Mouse (Mus musculus): ENCODE measurements around the gene Nfatc3.

Gene Nfatc3

GRCm38 (mm10) chr8:106056455-106056982 is 2.1 kb upstream of the Nfatc3 start:
- no peak for DNase-seq (ENCODE audit: low read depth, low spot score)

DNA sequence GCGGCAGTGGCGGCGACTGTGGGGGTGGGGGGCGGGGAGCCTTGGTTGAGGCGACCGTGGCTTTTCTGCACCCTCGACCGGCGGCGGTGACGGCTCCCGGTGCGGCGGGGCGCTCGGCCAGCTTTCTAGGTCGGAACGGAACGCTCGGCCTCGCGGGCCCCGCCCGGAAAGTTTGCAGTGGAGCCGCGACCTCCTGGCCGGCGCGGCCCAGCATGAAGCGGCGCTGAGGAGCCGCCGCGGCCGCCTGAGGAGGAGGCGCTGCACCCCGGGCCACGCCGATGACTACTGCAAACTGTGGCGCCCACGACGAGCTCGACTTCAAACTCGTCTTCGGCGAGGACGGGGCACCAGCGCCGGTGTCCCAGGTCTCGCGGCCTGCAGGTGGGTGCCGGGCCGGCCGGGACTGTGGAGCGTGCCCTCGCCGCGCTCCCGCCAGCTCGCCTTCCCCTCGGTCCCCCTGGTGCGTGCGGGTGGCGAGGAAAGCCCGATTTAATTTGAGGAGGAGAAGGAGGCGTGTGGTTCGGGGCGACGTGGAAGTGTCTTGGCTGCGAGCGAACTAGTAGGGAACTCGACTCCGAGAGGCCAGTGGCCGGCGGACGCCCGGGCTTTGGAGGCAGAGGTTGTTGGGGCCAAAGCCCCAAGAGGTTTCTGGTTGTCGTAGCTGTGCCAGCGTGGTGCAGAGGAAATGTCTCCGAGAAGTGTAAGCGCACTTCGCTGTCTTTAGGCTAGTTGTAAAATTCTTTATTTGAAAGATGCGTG is 1.2 kb downstream of the Nfatc3 start:
- peak; percentile 32 for DNase-seq (ENCODE audit: low read depth, low spot score)

- no peak for DNase-seq (ENCODE audit: low read depth, low spot score)
Observed at GRCm38 (mm10) chr8:106060521-106060920, 1.9 kb downstream of the Nfatc3 start.

GRCm38 (mm10) chr8:106061686-106062085 is 3.0 kb downstream of the Nfatc3 start:
- no peak for DNase-seq (ENCODE audit: low read depth, low spot score)

DNA sequence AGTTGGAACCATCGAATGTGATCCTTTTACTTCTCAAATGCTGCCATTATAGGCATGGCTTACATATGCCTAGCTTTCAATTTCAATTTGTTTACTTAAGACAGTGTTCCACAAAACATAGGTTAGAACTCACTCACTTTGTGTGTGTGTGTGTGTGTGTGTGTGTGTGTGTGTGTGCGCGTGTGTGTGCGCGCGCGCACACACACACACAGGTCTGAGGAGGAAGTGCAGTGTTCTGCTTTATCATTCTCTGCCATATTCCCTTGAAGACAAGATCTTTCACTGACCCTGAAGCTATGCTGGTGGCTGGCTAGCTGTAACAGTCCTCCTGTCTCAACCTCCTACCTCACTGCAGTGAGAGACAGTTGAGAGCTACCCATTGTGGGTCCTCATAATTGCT is 4.4 kb downstream of the Nfatc3 start:
- no peak for DNase-seq (ENCODE audit: low read depth, low spot score)

DNA sequence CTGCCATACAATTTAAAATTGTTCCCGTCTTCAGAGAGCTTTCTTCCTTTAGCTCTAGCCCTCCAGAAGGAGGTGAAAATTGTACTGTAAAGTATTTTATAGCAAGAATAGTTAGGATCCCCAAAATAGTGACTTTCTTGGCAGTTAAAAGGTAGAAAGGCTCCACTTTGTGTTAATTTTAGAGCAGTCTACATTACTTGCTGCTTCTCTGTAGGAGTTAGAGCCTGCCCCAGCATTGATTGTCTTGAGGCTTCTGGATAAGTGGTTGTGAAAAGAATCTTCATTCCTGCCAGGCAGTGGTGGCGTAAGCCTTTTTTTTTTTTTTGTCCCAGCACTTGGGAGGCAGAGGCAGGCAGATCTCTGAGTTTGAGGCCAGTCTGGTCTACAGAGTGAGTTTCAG is 8.1 kb downstream of the Nfatc3 start:
- DNase-seq (ENCODE audit: low read depth, low spot score) = no peak

- DNase-seq (ENCODE audit: low read depth, low spot score) = no peak
Observed at GRCm38 (mm10) chr8:106069565-106069964, 10.9 kb downstream of the Nfatc3 start.

GRCm38 (mm10) chr8:106072113-106072512 is 13.5 kb downstream of the Nfatc3 start:
- no peak for DNase-seq (ENCODE audit: low read depth, low spot score)

- no peak for DNase-seq (ENCODE audit: low read depth, low spot score)
Observed at GRCm38 (mm10) chr8:106074236-106074635, 15.6 kb downstream of the Nfatc3 start.

- DNase-seq (ENCODE audit: low read depth, low spot score) = no peak
Observed at GRCm38 (mm10) chr8:106074659-106075058, 16.0 kb downstream of the Nfatc3 start.

GRCm38 (mm10) chr8:106075161-106075862 is 16.7 kb downstream of the Nfatc3 start:
- no peak for DNase-seq (ENCODE audit: low read depth, low spot score)

- no peak for DNase-seq (ENCODE audit: low read depth, low spot score)
Observed at GRCm38 (mm10) chr8:106075863-106076174, 17.2 kb downstream of the Nfatc3 start.

DNA sequence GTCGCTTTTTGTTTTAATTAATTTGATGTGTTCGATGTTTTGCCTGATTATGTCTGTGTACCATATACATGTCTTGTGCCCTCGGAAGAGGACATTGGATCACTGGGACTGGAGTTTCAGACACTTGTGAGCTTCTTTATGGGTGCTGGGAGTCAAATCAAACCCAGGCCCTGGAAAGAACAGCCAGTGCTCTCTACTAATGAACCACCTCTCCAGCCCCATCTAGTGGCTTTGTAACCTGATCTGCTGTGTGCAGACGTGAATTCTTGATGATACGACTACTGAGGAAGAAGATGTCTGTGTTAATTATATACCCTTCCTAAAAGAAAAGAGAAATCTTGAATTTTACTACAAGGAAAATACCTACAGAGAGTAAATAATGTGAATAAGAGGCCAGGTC is 18.0 kb downstream of the Nfatc3 start:
- DNase-seq (ENCODE audit: low read depth, low spot score) = no peak

DNA sequence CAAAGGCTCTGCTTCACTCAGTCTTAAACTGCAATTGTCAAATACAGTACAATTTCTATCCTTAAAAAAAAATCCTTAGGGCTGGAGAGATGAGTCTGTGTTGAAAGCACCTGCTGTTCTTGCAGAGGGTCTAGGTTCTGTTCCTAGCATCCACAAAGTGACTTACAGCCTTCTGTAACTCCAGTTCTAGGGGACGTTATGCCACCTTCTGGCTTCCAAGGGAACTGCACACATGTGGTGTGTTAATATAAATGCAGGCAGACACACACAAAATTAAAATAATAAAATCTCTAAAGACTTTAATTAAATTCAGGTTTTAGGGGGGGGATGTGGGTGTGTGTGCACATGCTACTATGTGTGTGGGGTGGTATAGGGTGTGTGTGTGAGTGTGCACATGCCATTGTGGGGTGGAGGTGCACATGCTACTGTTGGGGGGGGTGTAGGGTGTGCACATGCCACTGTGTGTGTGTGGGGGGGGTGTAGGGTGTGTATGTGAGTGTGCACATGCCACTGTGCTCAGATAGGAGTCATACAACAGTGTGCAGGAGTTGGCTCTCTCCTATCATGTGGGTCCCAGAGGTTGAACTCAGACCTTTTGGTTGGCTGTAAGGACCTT is 18.9 kb downstream of the Nfatc3 start:
- no peak for DNase-seq (ENCODE audit: low read depth, low spot score)

- DNase-seq (ENCODE audit: low read depth, low spot score) = no peak
Observed at GRCm38 (mm10) chr8:106102321-106102720, 43.7 kb downstream of the Nfatc3 start.

DNA sequence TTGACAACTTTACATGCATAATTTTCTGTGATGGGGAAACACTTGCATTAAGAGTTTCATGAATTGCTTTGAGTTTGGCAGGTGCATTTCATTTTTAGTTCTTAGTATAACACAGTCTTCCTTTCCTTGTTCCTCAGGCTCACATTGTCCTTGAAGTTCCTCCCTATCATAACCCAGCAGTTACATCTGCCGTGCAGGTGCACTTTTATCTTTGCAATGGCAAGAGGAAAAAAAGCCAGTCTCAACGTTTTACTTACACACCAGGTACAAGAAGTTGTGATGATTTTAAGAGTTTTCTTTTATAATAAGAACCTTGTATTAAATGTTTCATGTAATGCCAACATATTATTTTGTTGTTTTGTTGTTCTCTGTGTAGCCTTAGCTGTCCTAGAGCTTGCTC is 45.2 kb downstream of the Nfatc3 start:
- no peak for DNase-seq (ENCODE audit: low read depth, low spot score)

DNA sequence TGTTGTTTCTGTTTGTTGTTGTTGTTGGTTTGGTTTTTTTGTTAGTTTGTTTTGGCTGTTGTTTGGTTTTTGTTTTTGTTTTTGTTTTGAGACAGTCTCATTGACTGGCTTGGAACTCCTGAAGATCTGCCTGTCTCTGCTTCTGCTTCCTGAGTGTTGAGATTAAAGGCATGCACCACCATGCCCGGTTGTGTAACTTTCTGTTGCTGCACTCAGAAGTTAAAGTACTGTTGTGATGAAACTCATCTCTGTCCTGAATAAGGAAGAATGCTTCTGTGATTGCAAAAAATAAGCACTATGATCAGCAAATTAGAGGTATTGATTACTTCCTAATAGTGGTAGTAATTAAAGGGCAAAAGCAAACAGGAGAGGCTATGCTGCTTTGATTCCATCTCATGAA is 47.6 kb downstream of the Nfatc3 start:
- DNase-seq (ENCODE audit: low read depth, low spot score) = no peak

GRCm38 (mm10) chr8:106108080-106108479 is 49.4 kb downstream of the Nfatc3 start:
- DNase-seq (ENCODE audit: low read depth, low spot score) = no peak

DNA sequence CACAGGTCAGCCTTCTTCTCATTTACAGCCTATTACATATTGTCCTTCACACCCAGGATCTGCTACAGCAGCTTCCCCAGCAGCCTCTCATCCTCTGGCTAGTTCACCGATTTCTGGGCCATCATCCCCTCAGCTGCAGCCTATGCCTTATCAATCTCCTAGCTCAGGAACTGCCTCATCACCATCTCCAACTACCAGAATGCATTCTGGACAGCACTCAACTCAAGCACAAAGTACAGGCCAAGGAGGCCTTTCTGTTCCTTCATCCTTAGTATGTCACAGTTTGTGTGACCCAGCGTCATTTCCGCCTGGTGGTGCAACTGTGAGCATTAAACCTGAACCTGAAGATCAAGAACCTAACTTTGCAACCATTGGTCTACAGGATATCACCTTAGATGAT is 50.1 kb downstream of the Nfatc3 start:
- DNase-seq (ENCODE audit: low read depth, low spot score) = no peak

- no peak for DNase-seq (ENCODE audit: low read depth, low spot score)
Observed at GRCm38 (mm10) chr8:106112041-106112440, 53.4 kb downstream of the Nfatc3 start.

GRCm38 (mm10) chr8:106112514-106112913 is 53.9 kb downstream of the Nfatc3 start:
- DNase-seq (ENCODE audit: low read depth, low spot score) = no peak

DNA sequence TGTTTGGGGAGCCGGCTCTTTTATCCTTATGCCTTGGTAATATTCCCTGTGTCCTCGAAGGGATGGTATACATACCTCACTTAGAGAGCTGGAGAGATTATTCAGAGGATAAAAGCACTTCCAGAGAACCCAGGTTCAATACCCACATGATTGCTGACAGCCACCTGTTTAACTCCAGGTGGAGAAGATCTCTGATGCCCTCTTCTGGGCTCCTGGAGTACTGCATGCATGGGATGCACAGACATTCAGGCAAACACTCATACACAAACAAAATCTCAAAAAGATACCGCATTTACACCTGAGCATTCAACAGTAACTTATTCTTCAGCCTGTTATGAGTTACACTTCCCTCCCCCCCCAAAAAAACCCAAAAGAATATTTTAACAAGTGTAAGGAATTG is 57.3 kb downstream of the Nfatc3 start:
- DNase-seq (ENCODE audit: low read depth, low spot score) = no peak

GRCm38 (mm10) chr8:106123443-106123842 is 64.8 kb downstream of the Nfatc3 start:
- DNase-seq (ENCODE audit: low read depth, low spot score) = no peak
